Mouse (Mus musculus) spleen, postnatal 10 days (tissue): ENCODE measurements around the gene Zfp781.
A peak's percentile ranks its signal among the peaks of the same experiment; 100 is the strongest.
"Not testable (repeated sequence)": the region's sequence is repeated elsewhere in the genome, so short reads cannot be mapped to it uniquely, and the experiment has no call there.

Experiments
- DNase-seq, 2 experiments: peaks; one replicate each; pipeline ENCODE4 v3.0.0; 2021 to 2022; ENCODE audit warnings: low spot score in 2 of 2

Zfp781 gene

DNA sequence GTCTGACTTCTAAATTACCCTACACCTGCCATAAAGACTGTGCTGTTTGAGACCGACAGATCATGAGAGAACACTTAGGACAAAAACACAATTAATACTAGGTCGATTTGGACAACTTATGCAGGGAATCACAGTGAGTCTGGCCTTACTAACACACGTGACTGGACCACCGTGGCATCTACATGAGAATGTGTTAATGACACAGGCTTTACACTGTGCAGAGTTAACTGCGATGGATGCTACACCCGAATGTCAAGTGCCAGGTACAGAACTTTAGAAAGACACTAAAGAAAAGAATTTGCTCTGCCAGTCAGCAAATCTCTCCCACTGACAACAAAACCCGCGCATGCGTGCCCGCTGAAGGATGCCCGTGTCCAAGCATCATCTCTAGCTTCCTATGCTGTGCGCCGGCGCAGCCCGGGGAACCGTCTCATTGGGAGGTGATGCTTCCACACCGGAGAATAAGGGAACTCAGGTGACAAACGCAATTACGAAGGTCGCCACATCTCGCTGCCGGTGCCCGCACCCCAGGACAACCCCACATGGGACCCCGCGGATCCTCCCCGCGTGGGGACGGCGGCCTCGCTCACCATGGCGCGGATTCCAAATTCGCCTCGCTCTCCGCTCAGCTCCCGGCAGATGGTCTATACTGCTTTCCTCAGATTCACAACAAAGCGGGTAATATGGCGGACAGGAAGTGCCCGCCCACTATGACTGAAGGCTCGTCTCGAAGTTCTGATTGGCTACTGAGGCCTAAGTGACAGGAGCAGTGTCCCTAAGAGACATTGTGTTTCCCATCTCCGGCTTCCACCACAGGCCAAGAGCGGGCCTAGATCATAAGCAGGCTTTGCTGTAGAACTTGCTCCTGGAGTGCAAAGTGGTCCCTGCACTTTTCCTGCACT lies at the start of gene Zfp781:
Gene Zfp781 (minus strand): TSS at position 639 of the 902 bp plus-strand sequence.
- DNase-seq = not testable (repeated sequence)

DNA sequence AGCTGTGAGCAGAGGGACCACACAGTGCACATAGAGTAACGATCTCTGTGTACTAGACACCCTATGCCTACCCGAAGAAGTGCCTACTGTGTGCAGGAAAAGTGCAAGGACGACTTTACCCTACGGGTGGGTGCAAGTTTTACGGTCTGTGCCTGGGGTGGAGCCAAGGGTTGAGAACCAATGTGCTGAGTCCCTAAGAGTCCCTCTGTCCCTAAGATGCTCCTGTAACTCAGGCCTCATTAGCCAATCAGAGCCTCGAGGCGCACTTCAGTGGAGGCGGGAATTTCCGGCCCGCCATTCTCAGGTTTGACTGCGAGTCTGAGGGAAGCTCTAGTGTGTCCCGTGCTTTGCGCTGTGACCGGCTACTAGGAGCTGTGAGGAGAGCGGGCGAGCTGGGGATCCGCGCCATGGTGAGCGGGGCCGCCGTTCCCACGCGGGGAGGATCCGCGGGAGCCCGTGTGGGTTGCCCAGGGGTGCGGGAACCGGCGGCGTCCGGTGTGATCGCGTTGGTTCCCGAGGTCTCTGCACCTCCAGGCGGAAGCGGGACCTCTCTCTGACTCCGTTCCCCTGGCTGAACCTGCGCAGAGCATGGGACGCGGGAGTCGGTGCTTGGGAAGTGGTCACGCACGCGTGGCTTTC lies 48.2 kb upstream of the Zfp781 start:
- peak; percentile 13 to 58 for DNase-seq

DNA sequence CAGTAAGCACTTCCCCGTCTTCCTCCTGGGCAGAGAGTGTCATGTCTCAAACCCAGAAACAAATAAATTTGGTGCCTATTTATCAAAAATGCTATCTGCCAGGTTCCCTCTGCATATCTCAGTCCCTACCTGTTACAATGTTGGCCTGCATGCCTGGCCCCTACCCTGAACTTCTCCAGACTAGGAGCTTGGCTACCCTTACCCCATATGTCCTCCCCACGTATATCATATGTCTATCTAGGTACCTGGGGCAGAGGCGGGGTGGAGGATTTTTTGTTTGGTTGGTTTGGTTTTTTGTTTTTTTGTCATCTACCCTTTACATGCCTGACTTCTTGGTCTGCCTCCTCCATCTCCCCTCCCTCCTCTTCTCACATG lies 451 bp upstream of the Zfp781 start:
- not testable (repeated sequence) for DNase-seq

DNA sequence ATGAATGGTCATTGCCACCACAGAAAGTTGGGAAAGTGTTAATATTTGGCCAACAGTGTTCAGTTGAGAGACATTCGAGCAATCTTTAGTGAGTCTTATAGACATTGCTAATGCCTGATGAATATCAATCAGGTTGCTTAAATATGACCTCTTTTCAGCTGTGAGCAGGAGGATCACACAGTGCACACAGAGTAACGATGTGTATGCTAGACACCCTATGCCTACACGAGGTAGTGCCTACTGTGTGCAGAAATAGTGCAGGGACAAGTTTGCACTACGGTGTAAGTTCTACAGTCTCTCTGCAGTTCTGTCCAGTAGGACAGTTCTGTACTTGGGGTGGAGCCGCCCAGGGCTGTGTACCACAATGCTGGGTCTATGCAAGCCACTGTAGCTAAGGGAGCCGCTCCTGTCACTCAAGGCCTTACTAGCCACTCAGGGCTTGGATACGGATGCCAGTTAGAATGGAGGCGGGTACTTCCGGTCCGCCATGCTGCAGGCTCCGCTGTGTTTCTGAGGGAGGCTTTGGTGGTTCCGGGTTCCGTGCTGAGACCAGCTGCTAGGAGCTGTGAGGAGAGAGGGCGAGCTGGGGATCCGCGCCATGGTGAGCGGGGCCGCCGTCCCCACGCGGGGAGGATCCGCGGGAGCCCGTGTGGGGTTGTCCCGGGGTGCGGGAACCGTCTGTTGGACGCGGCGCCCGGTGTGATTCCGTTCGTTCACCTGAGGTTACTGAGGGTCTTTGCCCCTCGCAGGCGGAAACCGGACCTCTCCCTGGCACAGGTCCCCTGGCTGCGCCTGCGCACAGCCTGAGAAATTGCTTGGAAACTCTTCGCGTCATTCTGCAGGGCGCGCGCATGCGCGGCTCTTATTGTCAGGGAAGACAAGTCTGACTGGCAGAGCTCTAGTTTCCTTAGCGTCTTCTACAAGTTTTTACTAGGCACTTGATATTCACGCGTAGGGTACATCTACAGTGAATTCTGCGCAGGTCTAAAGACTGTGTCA lies 66.6 kb downstream of the Zfp781 start, which contains the start of gene Gm32687:
Gene Gm32687 (plus strand): TSS at position 526 of the 999 bp plus-strand sequence.
- DNase-seq = peak; percentile 2 to 3
